Mouse (Mus musculus) midbrain, embryonic 12.5 days (tissue): ENCODE results near the gene Grm3. TPM values are rescaled to one million over a fixed set of nuclear protein-coding genes. Genes with fewer than 3 reads are reported as not detected.

Experiments used
- ATAC-seq: fragments of 200-750 bp; cut with Nextera tagmentation; 2 replicates; pipeline ENCODE4 v1.8.0; 2017; ENCODE audit warnings: low read depth, moderate TSS enrichment, moderate library complexity; ENCODE audit not compliant: low FRiP score
- H3K27ac ChIP-seq: fragments of 300-500 bp; sonication (generic); replicated peaks from 2 replicates; pipeline ENCODE4 v1.5.1; 2016; ENCODE audit warnings: mild to moderate bottlenecking
- H3K27me3 ChIP-seq: fragments of 300-500 bp; sonication (generic); 2 replicates; pipeline ENCODE4 v1.6.1; 2016; ENCODE audit warnings: mild to moderate bottlenecking
- H3K36me3 ChIP-seq: fragments of 300-500 bp; sonication (generic); 2 replicates; pipeline ENCODE4 v1.6.1; 2016
- H3K4me1 ChIP-seq: fragments of 300-500 bp; sonication (generic); 2 replicates; pipeline ENCODE4 v1.6.1; 2016
- H3K4me2 ChIP-seq: fragments of 300-500 bp; sonication (generic); replicated peaks from 2 replicates; pipeline ENCODE4 v1.6.1; 2016; ENCODE audit warnings: mild to moderate bottlenecking, moderate library complexity
- H3K4me3 ChIP-seq: fragments of 300-500 bp; sonication (generic); 2 replicates; pipeline ENCODE4 v1.5.1; 2016; ENCODE audit warnings: mild to moderate bottlenecking
- H3K9ac ChIP-seq: fragments of 300-500 bp; sonication (generic); replicated peaks from 2 replicates; pipeline ENCODE4 v1.6.1; 2016; ENCODE audit warnings: mild to moderate bottlenecking, moderate library complexity
- H3K9me3 ChIP-seq: fragments of 300-500 bp; sonication (generic); 2 replicates; pipeline ENCODE4 v1.6.1; 2016; ENCODE audit warnings: mild to moderate bottlenecking
- WGBS: fragments of 180-500 bp; shearing (Covaris S2); methylation state at CpG from one replicate; pipeline ENCODE4 v1.1.7; 2016; 5-methylcytosine and 5-hydroxymethylcytosine counted together
- polyA plus RNA-seq: library from polyadenylated mRNA; unstranded; fragments of >200 nt; fragmentation: Nextera tagmentation; extraction: Ambion mirVana; gene quantifications from 2 replicates; pipeline ENCODE4 v1.2.1, GENCODE M21; 2016

Grm3 gene
- polyA plus RNA-seq, 1 experiment from 2014 or later: 12.6 TPM

DNA sequence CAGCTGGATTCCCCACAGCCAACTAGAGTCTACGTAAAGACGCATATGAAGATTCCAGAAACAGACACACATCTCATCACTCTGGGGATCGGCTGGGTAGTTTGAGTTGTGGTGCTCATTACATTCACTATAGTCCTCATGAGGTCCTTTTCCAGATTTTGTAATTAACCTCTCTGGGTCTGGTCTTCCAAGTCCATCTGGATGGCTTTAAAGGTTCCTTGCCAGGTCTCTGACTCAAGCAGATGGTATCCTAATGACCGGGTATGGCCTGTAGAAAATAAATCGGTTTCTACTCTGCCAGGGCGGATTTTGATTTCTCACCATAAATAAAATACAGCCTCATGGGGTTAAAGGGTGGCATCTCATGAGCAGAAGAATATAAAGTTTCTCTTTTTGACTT lies 276.0 kb downstream of the Grm3 start:
- Histone ChIP-seq H3K9ac (no peak overlapping the region), H3K4me1 (no peaks in the 10 kb centered on the region), H3K9me3 (no peaks in the 10 kb centered on the region), H3K4me3 (no peak overlapping the region), H3K4me2 (no peak overlapping the region), H3K27ac (no peak overlapping the region), H3K36me3 (no peaks in the 10 kb centered on the region), H3K27me3 (no peaks in the 10 kb centered on the region)
- no peak for ATAC-seq
- 88% methylated on average over 6 of the region's 6 CpGs for WGBS

- no peak for ATAC-seq
- Histone ChIP-seq H3K36me3 (no peaks in the 10 kb centered on the region), H3K27me3 (no peaks in the 10 kb centered on the region), H3K27ac (no peak overlapping the region), H3K4me1 (no peaks in the 10 kb centered on the region), H3K4me3 (no peak overlapping the region), H3K4me2 (no peak overlapping the region), H3K9me3 (no peaks in the 10 kb centered on the region), H3K9ac (no peak overlapping the region)
- WGBS: 22% methylated on average over 1 of the region's 1 CpGs
Observed at GRCm38 (mm10) chr5:9446146-9446545, 278.8 kb downstream of the Grm3 start.
